Mouse (Mus musculus) MEL-GATA-1-ER (cell line): ENCODE measurements around the gene Gm21897.
"Not testable (repeated sequence)": the region's sequence is repeated elsewhere in the genome, so short reads cannot be mapped to it uniquely, and the experiment has no call there.

ENCODE experiments used
- DNase-seq: peaks from one replicate; pipeline ENCODE4 v3.0.0-alpha.2; 2012; ENCODE audit warnings: low read depth; ENCODE audit errors: extremely low read depth

Gene Gm21897

DNA sequence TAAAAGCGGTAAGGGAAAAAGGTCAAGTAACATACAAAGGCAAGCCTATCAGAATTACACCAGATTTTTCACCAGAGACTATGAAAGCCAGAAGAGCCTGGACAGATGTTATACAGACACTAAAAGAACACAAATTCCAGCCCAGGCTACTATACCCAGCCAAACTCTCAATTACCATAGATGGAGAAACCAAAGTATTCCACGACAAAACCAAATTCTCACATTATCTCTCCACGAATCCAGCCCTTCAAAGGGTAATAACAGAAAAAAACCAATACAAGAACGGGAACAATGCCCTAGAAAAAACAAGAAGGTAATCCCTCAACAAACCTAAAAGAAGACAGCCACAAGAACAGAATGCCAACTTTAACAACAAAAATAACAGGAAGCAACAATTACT is at the start of gene Gm21897:
Gene Gm21897 (plus strand): TSS at position 301 of the 400 bp plus-strand sequence.
- not testable (repeated sequence) for DNase-seq

- DNase-seq = no peak
Measured at GRCm38 (mm10) chr16:15272291-15272690, 45.0 kb upstream of the Gm21897 start.

GRCm38 (mm10) chr16:15277461-15277860 is 39.8 kb upstream of the Gm21897 start:
- DNase-seq = no peak

GRCm38 (mm10) chr16:15293041-15293440 is 24.2 kb upstream of the Gm21897 start:
- no peak for DNase-seq

- DNase-seq = no peak
Measured at GRCm38 (mm10) chr16:15294289-15294688, 23.0 kb upstream of the Gm21897 start.

DNA sequence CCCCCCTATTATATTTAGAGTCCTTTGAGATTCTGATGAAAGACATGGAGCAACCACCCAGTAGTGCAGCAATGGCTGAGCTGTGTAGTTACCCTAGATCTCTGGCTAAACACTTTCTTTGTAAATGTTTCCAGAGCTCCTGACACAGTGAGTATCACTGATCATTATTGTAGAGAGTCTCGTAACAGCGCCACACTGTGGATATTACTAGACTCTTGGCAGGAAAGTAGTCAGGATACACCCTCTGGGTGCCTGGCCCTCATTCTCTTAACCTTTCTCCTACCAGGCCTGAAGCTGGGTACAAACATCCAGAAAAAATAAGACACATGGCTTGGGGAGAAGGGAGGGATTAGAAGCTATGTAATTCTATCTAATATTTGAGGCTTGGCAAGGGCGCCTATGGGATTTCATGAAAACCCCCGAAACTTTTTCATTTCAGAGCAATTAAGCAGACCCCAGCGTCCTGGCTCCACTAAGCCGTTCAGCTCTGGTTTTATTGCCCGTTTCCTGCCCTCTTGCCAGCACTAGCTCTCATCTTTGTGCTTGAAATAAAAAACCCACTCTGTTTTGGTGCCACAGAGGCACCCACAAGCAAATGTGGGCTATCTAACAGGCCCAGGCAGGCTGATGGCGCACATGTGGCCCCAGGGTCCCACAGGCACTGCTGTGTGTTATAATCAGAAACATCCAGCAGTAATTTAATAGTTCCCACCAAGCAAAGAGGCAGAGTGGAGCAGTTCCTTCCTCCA is 22.2 kb upstream of the Gm21897 start:
- DNase-seq = no peak

DNA sequence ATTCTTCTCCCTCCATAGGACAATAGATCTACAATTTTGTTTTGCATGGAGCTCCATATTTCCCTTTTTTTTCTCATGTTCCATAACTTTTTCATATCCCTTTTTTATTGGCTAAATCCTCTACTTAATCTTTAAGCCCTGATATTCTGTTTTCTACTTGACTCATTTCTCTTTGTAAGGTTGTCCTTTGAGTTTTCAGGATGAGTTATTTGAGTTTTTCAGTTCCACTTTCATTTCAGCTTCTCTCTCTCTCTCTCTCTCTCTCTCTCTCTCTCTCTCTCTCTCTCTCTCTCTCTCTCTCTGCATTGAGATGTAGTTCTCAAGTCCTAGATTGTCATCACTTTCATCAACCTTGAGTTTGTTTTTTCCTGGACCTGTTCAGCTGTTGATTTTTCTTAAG is 17.3 kb downstream of the Gm21897 start:
- no peak for DNase-seq

DNA sequence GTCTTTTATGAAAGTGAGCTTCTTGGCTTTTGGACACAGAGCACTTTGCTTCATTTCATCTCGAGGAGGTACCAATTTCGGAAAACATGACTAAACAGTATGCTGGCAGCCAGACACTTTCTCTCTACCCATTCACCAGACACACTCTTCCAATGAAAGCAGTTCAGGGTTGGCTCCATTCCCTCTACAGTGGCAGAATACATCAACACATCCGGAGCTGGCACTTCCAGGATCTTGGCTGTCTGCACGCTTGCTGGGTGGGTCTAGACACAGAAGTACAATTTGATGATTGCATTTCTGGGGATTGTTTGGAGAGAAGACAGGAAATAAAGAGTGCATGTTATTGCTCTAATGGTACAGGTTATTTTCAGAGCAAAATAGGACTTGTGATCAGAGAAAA is 21.8 kb downstream of the Gm21897 start:
- DNase-seq = no peak

DNA sequence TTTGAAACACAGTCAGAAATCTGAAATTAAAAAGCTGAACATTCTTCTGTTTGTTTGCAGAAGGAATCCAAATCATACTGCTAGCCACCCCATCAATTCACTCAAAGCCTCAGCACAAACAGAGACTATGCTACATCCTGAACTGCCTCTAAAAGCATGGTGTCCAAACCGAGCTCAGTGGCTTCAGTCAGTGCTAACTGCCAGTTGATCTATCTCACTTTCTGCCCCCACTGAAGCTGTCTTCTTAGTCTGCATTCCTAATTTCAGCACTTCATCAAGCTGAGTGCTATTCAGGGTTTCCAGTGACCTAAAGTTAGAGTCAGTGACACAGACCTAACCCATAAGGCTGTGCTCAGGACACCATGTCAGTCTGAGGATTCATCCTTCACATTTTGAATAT is 28.8 kb downstream of the Gm21897 start:
- no peak for DNase-seq

GRCm38 (mm10) chr16:15349381-15349780 is 32.1 kb downstream of the Gm21897 start:
- DNase-seq = no peak

DNA sequence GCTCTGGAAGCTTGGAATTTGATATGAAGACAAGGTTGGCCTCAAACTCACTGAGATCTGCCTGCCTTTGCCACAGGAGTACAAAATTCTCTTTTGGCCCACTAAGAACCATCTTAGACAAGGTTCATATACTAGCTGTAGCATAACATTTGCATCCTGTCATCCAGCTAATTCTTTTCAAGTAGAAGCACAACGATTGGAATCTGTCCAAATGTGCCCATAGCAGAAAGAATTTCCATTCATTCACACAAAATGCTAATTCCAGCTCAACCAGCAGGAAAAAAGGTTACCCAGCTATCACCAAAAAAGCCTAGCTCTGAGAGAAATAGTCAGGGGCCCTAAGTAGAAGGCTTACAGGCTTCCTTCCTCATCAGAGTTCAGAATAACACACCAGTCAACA is 34.0 kb downstream of the Gm21897 start:
- DNase-seq = no peak

GRCm38 (mm10) chr16:15352320-15352719 is 35.1 kb downstream of the Gm21897 start:
- DNase-seq = no peak

- no peak for DNase-seq
Measured at GRCm38 (mm10) chr16:15354901-15355300, 37.6 kb downstream of the Gm21897 start.

DNA sequence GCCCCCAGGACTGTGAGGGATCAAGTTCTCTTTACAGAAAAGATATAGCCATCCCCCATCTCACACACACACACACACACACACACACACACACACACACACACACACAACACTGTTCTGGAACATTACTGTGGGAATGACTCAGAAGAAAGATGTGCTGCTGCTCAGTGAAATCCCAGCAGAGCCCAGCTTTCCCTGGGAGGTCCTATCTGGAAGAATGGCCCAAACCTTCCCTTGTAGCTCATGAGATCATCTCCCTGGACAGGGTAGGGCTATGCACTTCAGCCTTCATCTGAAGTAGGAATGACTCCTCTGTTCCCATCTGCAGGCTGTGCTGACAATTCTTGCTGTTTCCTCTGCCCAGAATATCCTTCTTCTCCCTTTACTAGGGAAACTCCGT is 38.1 kb downstream of the Gm21897 start:
- DNase-seq = no peak

- DNase-seq = no peak
Measured at GRCm38 (mm10) chr16:15357766-15358165, 40.5 kb downstream of the Gm21897 start.

DNA sequence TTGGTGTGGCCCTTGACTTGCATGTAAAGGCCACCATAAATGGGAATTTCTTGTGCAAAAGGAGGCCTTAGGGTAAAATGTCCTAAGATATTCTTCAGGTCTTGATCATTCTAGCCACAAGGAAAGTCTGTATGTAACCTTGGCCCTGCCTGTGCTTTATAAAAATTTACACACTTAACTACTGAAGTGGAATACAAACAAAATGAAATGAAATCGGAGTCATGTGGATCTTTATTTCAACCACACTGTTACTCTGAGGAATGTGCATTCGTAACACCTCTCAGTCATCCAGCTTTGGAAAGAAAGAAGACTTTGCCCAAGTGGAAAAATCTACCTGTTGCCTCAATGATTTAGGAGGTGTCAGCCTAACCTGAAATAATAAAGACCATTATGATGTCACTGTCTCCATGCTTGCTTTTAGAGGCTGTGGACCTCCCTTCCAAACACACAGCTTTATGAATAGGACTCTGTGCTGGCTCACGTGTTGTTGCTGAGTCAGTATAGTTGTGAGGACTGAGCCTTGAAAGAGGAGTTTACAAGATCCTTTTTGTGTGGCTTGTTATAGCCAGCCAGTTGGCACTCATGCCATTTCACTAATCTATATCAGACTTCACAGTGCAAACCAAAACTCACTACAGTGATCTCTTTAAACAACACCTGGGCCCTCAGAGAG is 42.0 kb downstream of the Gm21897 start:
- DNase-seq = no peak

DNA sequence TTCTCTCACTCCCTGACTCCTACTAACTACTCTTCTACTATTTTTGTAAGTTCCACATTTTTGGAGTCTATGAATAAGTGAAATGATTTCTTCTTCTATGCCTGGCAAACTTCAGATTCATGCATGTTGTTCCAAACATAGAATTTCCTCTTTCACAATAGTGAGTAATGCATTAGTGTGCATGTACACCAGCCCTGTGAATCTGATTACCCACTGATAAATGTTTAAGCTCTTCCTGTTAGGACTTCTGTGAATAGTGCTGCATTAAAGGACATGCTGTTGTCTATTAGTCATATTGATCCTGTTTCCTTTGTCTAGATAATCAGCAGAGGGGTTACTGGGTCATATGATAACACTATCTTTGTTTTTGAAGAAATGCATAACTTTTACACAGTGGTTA is 43.6 kb downstream of the Gm21897 start:
- DNase-seq = no peak
